Mouse (Mus musculus) forebrain, postnatal 0 days (tissue): ENCODE measurements at regions not wholly inside any gene's neighbourhood (a gene's known extent, or its start where the extent isn't known, plus 50 kb on each side); places are given as distances from the start of the nearest gene placed in this dataset.

ENCODE experiments used
- ATAC-seq: fragments of 200-750 bp; cut with Nextera tagmentation; 2 replicates; pipeline ENCODE4 v1.8.0; 2017; ENCODE audit warnings: mild to moderate bottlenecking, moderate library complexity
- DNase-seq: peaks from one replicate; pipeline ENCODE4 v3.0.0-alpha.2; 2015
- H3K27ac ChIP-seq: fragments of 300-500 bp; sonication (generic); 2 replicates; pipeline ENCODE4 v1.5.1; 2014; ENCODE audit warnings: low read depth, mild to moderate bottlenecking, antibody characterized with exemption, low read length, moderate library complexity, mixed read lengths
- H3K27me3 ChIP-seq: fragments of 300-500 bp; sonication (generic); 2 replicates; pipeline ENCODE4 v1.6.1; 2014; ENCODE audit warnings: mild to moderate bottlenecking, low read length, mixed read lengths; ENCODE audit not compliant: insufficient read depth
- H3K36me3 ChIP-seq: fragments of 300-500 bp; sonication (generic); 2 replicates; pipeline ENCODE4 v1.6.1; 2014; ENCODE audit warnings: mild to moderate bottlenecking, moderate library complexity; ENCODE audit not compliant: insufficient read depth
- H3K4me1 ChIP-seq: fragments of 300-500 bp; sonication (generic); 2 replicates; pipeline ENCODE4 v1.6.1; 2014; ENCODE audit warnings: antibody characterized with exemption; ENCODE audit not compliant: insufficient read depth
- H3K4me2 ChIP-seq: fragments of 300-500 bp; sonication (generic); 2 replicates; pipeline ENCODE4 v1.6.1; 2014; ENCODE audit warnings: low read depth, mild to moderate bottlenecking, moderate library complexity
- H3K4me3 ChIP-seq: fragments of 300-500 bp; sonication (generic); 2 replicates; pipeline ENCODE4 v1.5.1; 2014; ENCODE audit warnings: low read depth, low read length, mixed read lengths
- H3K9ac ChIP-seq: fragments of 300-500 bp; sonication (generic); 2 replicates; pipeline ENCODE4 v1.6.1; 2014; ENCODE audit warnings: mild to moderate bottlenecking
- H3K9me3 ChIP-seq: fragments of 300-500 bp; sonication (generic); 2 replicates; pipeline ENCODE4 v1.6.1; 2016; ENCODE audit warnings: low read length
- CTCF ChIP-seq: sonication (generic); IDR thresholded peaks from 2 replicates; pipeline ENCODE4 v1.5.1; 2016; ENCODE audit warnings: antibody characterized with exemption, control low read depth, low read depth
- WGBS: fragments of 180-500 bp; shearing (Covaris S2); extraction: QIAGEN DNeasy Blood & Tissue Kit; methylation state at CpG from one replicate; pipeline ENCODE4 v1.1.7; 2014; 5-methylcytosine and 5-hydroxymethylcytosine counted together

GRCm38 (mm10) chr10:97235631-97236030, 243.8 kb upstream of the Dcn start:
- Histone ChIP-seq H3K9me3 (no peaks in the 10 kb centered on the region), H3K9ac (no peak overlapping the region), H3K27me3 (no peaks in the 10 kb centered on the region), H3K4me2 (no peak overlapping the region), H3K36me3 (no peaks in the 10 kb centered on the region), H3K4me1 (no peaks in the 10 kb centered on the region), H3K4me3 (no peak overlapping the region), H3K27ac (no peak overlapping the region)
- TF ChIP-seq CTCF, result no peak
- WGBS, result 92% methylated on average over 4 of the region's 4 CpGs
- ATAC-seq (no peak), DNase-seq (no peak)

- H3K4me1 ChIP-seq, result no peaks in the 10 kb centered on the region
- no peak overlapping the region for H3K4me2 ChIP-seq
- H3K27ac ChIP-seq, result no peak overlapping the region
- WGBS, result 82% methylated on average over 2 of the region's 2 CpGs
- H3K9me3 ChIP-seq, result no peaks in the 10 kb centered on the region
- no peak overlapping the region for H3K9ac ChIP-seq
- H3K36me3 ChIP-seq, result no peaks in the 10 kb centered on the region
- H3K4me3 ChIP-seq, result no peak overlapping the region
- ATAC-seq (no peak), DNase-seq (no peak)
- no peak for TF ChIP-seq CTCF
- H3K27me3 ChIP-seq, result no peaks in the 10 kb centered on the region
Observed at GRCm38 (mm10) chr10:97241476-97241875, 237.9 kb upstream of the Dcn start.

- H3K36me3 ChIP-seq, result no peaks in the 10 kb centered on the region
- no peaks in the 10 kb centered on the region for H3K27me3 ChIP-seq
- H3K4me3 ChIP-seq, result no peak overlapping the region
- no peak overlapping the region for H3K27ac ChIP-seq
- no peak overlapping the region for H3K4me2 ChIP-seq
- no peaks in the 10 kb centered on the region for H3K4me1 ChIP-seq
- no peak for TF ChIP-seq CTCF
- H3K9me3 ChIP-seq, result no peaks in the 10 kb centered on the region
- 48% methylated on average over 3 of the region's 3 CpGs for WGBS
- peak; percentile 16; the same call in 1 of the 2 replicates for ATAC-seq
- no peak overlapping the region for H3K9ac ChIP-seq
- no peak for DNase-seq
Observed at GRCm38 (mm10) chr10:97245674-97246073, 233.7 kb upstream of the Dcn start.

- Histone ChIP-seq H3K4me2 (no peak overlapping the region), H3K27ac (no peak overlapping the region), H3K4me1 (no peaks in the 10 kb centered on the region), H3K4me3 (no peak overlapping the region), H3K27me3 (no peaks in the 10 kb centered on the region), H3K36me3 (no peaks in the 10 kb centered on the region), H3K9ac (no peak overlapping the region), H3K9me3 (no peaks in the 10 kb centered on the region)
- no peak for TF ChIP-seq CTCF
- 90% methylated on average over 4 of the region's 4 CpGs for WGBS
- DNase-seq (no peak), ATAC-seq (no peak)
Observed at GRCm38 (mm10) chr10:97248522-97248921, 230.9 kb upstream of the Dcn start.

GRCm38 (mm10) chr10:97249760-97250159, 229.6 kb upstream of the Dcn start:
- H3K27ac ChIP-seq, result no peak overlapping the region
- H3K9me3 ChIP-seq, result no peaks in the 10 kb centered on the region
- 57% methylated on average over 1 of the region's 1 CpGs for WGBS
- no peak for TF ChIP-seq CTCF
- ATAC-seq, result no peak
- H3K4me1 ChIP-seq, result no peaks in the 10 kb centered on the region
- H3K4me2 ChIP-seq, result no peak overlapping the region
- no peak overlapping the region for H3K4me3 ChIP-seq
- no peaks in the 10 kb centered on the region for H3K27me3 ChIP-seq
- DNase-seq, result no peak
- no peaks in the 10 kb centered on the region for H3K36me3 ChIP-seq
- H3K9ac ChIP-seq, result no peak overlapping the region

GRCm38 (mm10) chr10:97250167-97250566, 229.2 kb upstream of the Dcn start:
- no peaks in the 10 kb centered on the region for H3K4me1 ChIP-seq
- WGBS, result 44% methylated on average over 2 of the region's 2 CpGs
- peak; percentile 42; the same call in 1 of the 2 replicates for ATAC-seq
- H3K9me3 ChIP-seq, result no peaks in the 10 kb centered on the region
- H3K36me3 ChIP-seq, result no peaks in the 10 kb centered on the region
- DNase-seq, result no peak
- H3K4me2 ChIP-seq, result no peak overlapping the region
- no peak overlapping the region for H3K4me3 ChIP-seq
- TF ChIP-seq CTCF, result no peak
- no peak overlapping the region for H3K9ac ChIP-seq
- H3K27ac ChIP-seq, result no peak overlapping the region
- no peaks in the 10 kb centered on the region for H3K27me3 ChIP-seq

- no peaks in the 10 kb centered on the region for H3K36me3 ChIP-seq
- no peak overlapping the region for H3K9ac ChIP-seq
- no peak overlapping the region for H3K27ac ChIP-seq
- H3K4me1 ChIP-seq, result no peaks in the 10 kb centered on the region
- peak; percentile 27; the same call in 1 of the 2 replicates for ATAC-seq
- no peaks in the 10 kb centered on the region for H3K9me3 ChIP-seq
- no peak overlapping the region for H3K4me3 ChIP-seq
- no peaks in the 10 kb centered on the region for H3K27me3 ChIP-seq
- no peak overlapping the region for H3K4me2 ChIP-seq
- DNase-seq, result peak; percentile 51
- 33% methylated on average over 6 of the region's 6 CpGs for WGBS
- no peak for TF ChIP-seq CTCF
Observed at GRCm38 (mm10) chr10:97265959-97266517, 213.4 kb upstream of the Dcn start.

GRCm38 (mm10) chr10:97282416-97282815, 197.0 kb upstream of the Dcn start:
- ATAC-seq (no peak), DNase-seq (no peak)
- H3K27ac ChIP-seq, result no peak overlapping the region
- H3K27me3 ChIP-seq, result no peaks in the 10 kb centered on the region
- no peaks in the 10 kb centered on the region for H3K9me3 ChIP-seq
- H3K4me1 ChIP-seq, result no peaks in the 10 kb centered on the region
- no peak for TF ChIP-seq CTCF
- no peak overlapping the region for H3K4me2 ChIP-seq
- no peak overlapping the region for H3K9ac ChIP-seq
- no peak overlapping the region for H3K4me3 ChIP-seq
- 85% methylated on average over 2 of the region's 2 CpGs for WGBS
- no peaks in the 10 kb centered on the region for H3K36me3 ChIP-seq
